Mouse (Mus musculus): ENCODE measurements around the gene 4930522H14Rik.

Gene 4930522H14Rik

GRCm38 (mm10) chr4:109531111-109531510 is at the start of gene 4930522H14Rik:
TSS of gene 4930522H14Rik (minus strand) at chr4:109531297.
- no peak for DNase-seq (ENCODE audit: low read depth, low spot score)

GRCm38 (mm10) chr4:109578356-109578755 is 47.3 kb upstream of the 4930522H14Rik start:
- DNase-seq (ENCODE audit: low read depth, low spot score), result no peak

GRCm38 (mm10) chr4:109576933-109577332 is 45.8 kb upstream of the 4930522H14Rik start:
- DNase-seq (ENCODE audit: low read depth, low spot score), result no peak

GRCm38 (mm10) chr4:109574845-109575244 is 43.7 kb upstream of the 4930522H14Rik start:
- DNase-seq (ENCODE audit: low read depth, low spot score), result no peak

- no peak for DNase-seq (ENCODE audit: low read depth, low spot score)
These were observed 43.2 kb upstream of the 4930522H14Rik start for GRCm38 (mm10) chr4:109574331-109574730.

GRCm38 (mm10) chr4:109572632-109573031 is 41.5 kb upstream of the 4930522H14Rik start:
- no peak for DNase-seq (ENCODE audit: low read depth, low spot score)

GRCm38 (mm10) chr4:109569421-109569820 is 38.3 kb upstream of the 4930522H14Rik start:
- DNase-seq (ENCODE audit: low read depth, low spot score), result no peak

- no peak for DNase-seq (ENCODE audit: low read depth, low spot score)
These were observed 37.9 kb upstream of the 4930522H14Rik start for GRCm38 (mm10) chr4:109568959-109569358.

- DNase-seq (ENCODE audit: low read depth, low spot score), result no peak
These were observed 33.6 kb upstream of the 4930522H14Rik start for GRCm38 (mm10) chr4:109564711-109565110.

GRCm38 (mm10) chr4:109550338-109551150 is 19.4 kb upstream of the 4930522H14Rik start:
- DNase-seq (ENCODE audit: low read depth, low spot score), result no peak

- no peak for DNase-seq (ENCODE audit: low read depth, low spot score)
These were observed 16.2 kb upstream of the 4930522H14Rik start for GRCm38 (mm10) chr4:109547306-109547705.

- no peak for DNase-seq (ENCODE audit: low read depth, low spot score)
These were observed 15.4 kb upstream of the 4930522H14Rik start for GRCm38 (mm10) chr4:109546538-109546937.

GRCm38 (mm10) chr4:109530245-109530816 is 766 bp downstream of the 4930522H14Rik start:
- no peak for DNase-seq (ENCODE audit: low read depth, low spot score)

GRCm38 (mm10) chr4:109504885-109505284 is 26.2 kb downstream of the 4930522H14Rik start:
- peak; percentile 62 for DNase-seq (ENCODE audit: low read depth, low spot score)

- DNase-seq (ENCODE audit: low read depth, low spot score), result no peak
These were observed 32.6 kb downstream of the 4930522H14Rik start for GRCm38 (mm10) chr4:109498476-109498875.

- no peak for DNase-seq (ENCODE audit: low read depth, low spot score)
These were observed 37.5 kb downstream of the 4930522H14Rik start for GRCm38 (mm10) chr4:109493581-109493980.

- DNase-seq (ENCODE audit: low read depth, low spot score), result no peak
These were observed 42.3 kb downstream of the 4930522H14Rik start for GRCm38 (mm10) chr4:109488812-109489211.

GRCm38 (mm10) chr4:109484621-109485020 is 46.5 kb downstream of the 4930522H14Rik start, which contains the start of gene Rnf11:
TSS of gene Rnf11 (minus strand) at chr4:109484728.
- DNase-seq (ENCODE audit: low read depth, low spot score), result no peak

GRCm38 (mm10) chr4:109482701-109483100 is 48.4 kb downstream of the 4930522H14Rik start:
- no peak for DNase-seq (ENCODE audit: low read depth, low spot score)

GRCm38 (mm10) chr4:109481424-109481823 is 49.7 kb downstream of the 4930522H14Rik start:
- no peak for DNase-seq (ENCODE audit: low read depth, low spot score)

GRCm38 (mm10) chr4:109477454-109477853 is 53.6 kb downstream of the 4930522H14Rik start:
- DNase-seq (ENCODE audit: low read depth, low spot score), result no peak

GRCm38 (mm10) chr4:109476554-109477014 is 54.5 kb downstream of the 4930522H14Rik start:
- DNase-seq (ENCODE audit: low read depth, low spot score), result peak; percentile 69
